10 mouse cellular contexts compared by ENCODE assay signal in genomic region chr2:79259326-79259725, GRCm38 (mm10). TPM values are rescaled to one million over a fixed set of nuclear protein-coding genes. Genes with fewer than 3 reads are reported as not detected.
DNase-seq lines count a peak whose midpoint lies in the region; ATAC-seq lines count a peak whose summit lies in the region.
"Had no signal": no experiment of that assay in that cellular context is flagged by ENCODE, and none has a peak within 500 bp of the region (broad histone marks: within the 10 kb centered on the region; RNA-seq: fewer than 3 reads in every experiment).

No protein-coding gene starts in this region.

- DNase-seq in CD8-positive naive resting alpha-beta T cell, adult 2 months (ENCODE audit: low read depth in 2 of 2, low spot score in 2 of 2) = peak; percentile 51 to 58
- peak; percentile 69 to 79 for DNase-seq in spleen, postnatal 4 days (ENCODE audit: low spot score in 2 of 2)
- no peak for DNase-seq in adrenal gland, adult 18-20 months (ENCODE audit: low spot score in 2 of 2)
- no peak for DNase-seq in cerebellum, postnatal 36 days
- no peak for DNase-seq in urinary bladder, postnatal 14 days (ENCODE audit: low spot score)

- H3K36me3 ChIP-seq in liver, embryonic 15.5 days (replicated peaks) = peaks cover 21% of the 10 kb centered on the region
- H3K36me3 ChIP-seq: heart, embryonic 13.5 days; limb, embryonic 12.5 days had no signal

- H3K4me1 ChIP-seq in liver, embryonic 15.5 days (replicated peaks) = peaks cover 52% of the 10 kb centered on the region

- H3K9ac ChIP-seq in liver, embryonic 15.5 days = peak overlapping the region; percentile 47
- H3K9ac ChIP-seq: heart, embryonic 13.5 days; limb, embryonic 12.5 days had no signal

- H3K27me3 ChIP-seq in liver, embryonic 15.5 days = no peaks in the 10 kb centered on the region

- peak overlapping the region; percentile 75 for H3K4me2 ChIP-seq in liver, embryonic 15.5 days
- H3K4me2 ChIP-seq: heart, embryonic 13.5 days; limb, embryonic 12.5 days had no signal

- 14% methylated on average over 4 of the region's 4 CpGs for WGBS in liver, embryonic 15.5 days (ENCODE audit: insufficient replicate concordance)

- peak overlapping the region; percentile 45 for H3K4me3 ChIP-seq in liver, embryonic 15.5 days (replicated peaks)
- H3K4me3 ChIP-seq: heart, embryonic 13.5 days; limb, embryonic 12.5 days had no signal

- peak; percentile 8 for ATAC-seq in activated CD4-positive, CD25-positive, alpha-beta regulatory T cell, adult 4 months
- ATAC-seq in liver, embryonic 15.5 days (ENCODE audit: insufficient read depth) = peak; percentile 82

- H3K27ac ChIP-seq in liver, embryonic 15.5 days (replicated peaks) = peak overlapping the region; percentile 97
- H3K27ac ChIP-seq: heart, embryonic 13.5 days; kidney, postnatal 0 days; limb, embryonic 12.5 days had no signal

- H3K9me3 ChIP-seq in liver, embryonic 15.5 days (replicated peaks) = no peaks in the 10 kb centered on the region
- H3K9me3 ChIP-seq: heart, embryonic 13.5 days; limb, embryonic 12.5 days had no signal

RNA-seq across cellular contexts. Expression of gene Itga4, which starts 4.1 kb away (rescaled TPM):
- polyA plus RNA-seq in activated CD4-positive, CD25-positive, alpha-beta regulatory T cell, adult 4 months (2017; shearing (Covaris generic)) = 100 to 1,000 TPM; 154 to 180 TPM
- polyA plus RNA-seq in liver, embryonic 15.5 days (2015; fragmentation: Nextera tagmentation; extraction: Ambion mirVana) = 27.7 and 30.8 TPM in 2 replicates
- 1 to 10 TPM; 2.2 to 4.9 TPM for total RNA-seq in adrenal gland, adult 18-20 months (2021)

Comparison
In these comparisons a context has a peak if more than half of its experiments do, and no peak if none do; other contexts are left out.
1. DNase-seq: peak in CD8-positive naive resting alpha-beta T cell, adult 2 months (2 of 2) and spleen, postnatal 4 days (2 of 2); none in adrenal gland, adult 18-20 months (0 of 2), cerebellum, postnatal 36 days (0 of 2) and urinary bladder, postnatal 14 days (single experiment).